Mouse (Mus musculus): ENCODE measurements around the gene Pcbd2. TPM values are rescaled to one million over a fixed set of nuclear protein-coding genes. Genes with fewer than 3 reads are reported as not detected.

Gene Pcbd2
- polyA plus RNA-seq, 1 experiment, result 40.0 TPM

- DNase-seq, result no peak
- TF ChIP-seq POLR2A (IDR thresholded peaks at IDR 0.05; ENCODE audit: borderline replicate concordance, insufficient read depth, low read length), result no peak
- TF ChIP-seq CTCF (IDR thresholded peaks at IDR 0.05; ENCODE audit: borderline replicate concordance, insufficient read depth, low read depth, low read length), result no peak
- H3K4me1 ChIP-seq (ENCODE audit: control insufficient read depth, insufficient read depth, low read length), result no peaks in the 10 kb centered on the region
- H3K4me3 ChIP-seq (replicated peaks; ENCODE audit: insufficient read depth, low read depth, low read length), result no peak overlapping the region
- H3K27me3 ChIP-seq (ENCODE audit: control insufficient read depth, insufficient read depth, low read length), result no peaks in the 10 kb centered on the region
- H3K27ac ChIP-seq (ENCODE audit: insufficient read depth, low read length), result no peak overlapping the region
- WGBS, result 75% methylated on average over 13 of the region's 13 CpGs
These were observed 27.2 kb downstream of the Pcbd2 start for GRCm38 (mm10) chr13:55754380-55754779.

GRCm38 (mm10) chr13:55756789-55757188, 29.6 kb downstream of the Pcbd2 start:
- 53% methylated on average over 8 of the region's 8 CpGs for WGBS
- TF ChIP-seq CTCF (IDR thresholded peaks at IDR 0.05; ENCODE audit: borderline replicate concordance, insufficient read depth, low read depth, low read length) (no peak), POLR2A (IDR thresholded peaks at IDR 0.05; ENCODE audit: borderline replicate concordance, insufficient read depth, low read length) (no peak)
- no peak for DNase-seq
- Histone ChIP-seq H3K27me3 (ENCODE audit: control insufficient read depth, insufficient read depth, low read length) (no peaks in the 10 kb centered on the region), H3K4me1 (ENCODE audit: control insufficient read depth, insufficient read depth, low read length) (no peaks in the 10 kb centered on the region), H3K4me3 (replicated peaks; ENCODE audit: insufficient read depth, low read depth, low read length) (no peak overlapping the region), H3K27ac (ENCODE audit: insufficient read depth, low read length) (no peak overlapping the region)

GRCm38 (mm10) chr13:55757645-55758044, 30.5 kb downstream of the Pcbd2 start:
- no peaks in the 10 kb centered on the region for H3K27me3 ChIP-seq (ENCODE audit: control insufficient read depth, insufficient read depth, low read length)
- no peak overlapping the region for H3K27ac ChIP-seq (ENCODE audit: insufficient read depth, low read length)
- no peaks in the 10 kb centered on the region for H3K4me1 ChIP-seq (ENCODE audit: control insufficient read depth, insufficient read depth, low read length)
- H3K4me3 ChIP-seq (replicated peaks; ENCODE audit: insufficient read depth, low read depth, low read length), result no peak overlapping the region
- WGBS, result 90% methylated on average over 6 of the region's 6 CpGs
- TF ChIP-seq POLR2A (IDR thresholded peaks at IDR 0.05; ENCODE audit: borderline replicate concordance, insufficient read depth, low read length), result no peak
- no peak for TF ChIP-seq CTCF (IDR thresholded peaks at IDR 0.05; ENCODE audit: borderline replicate concordance, insufficient read depth, low read depth, low read length)
- no peak for DNase-seq

- Histone ChIP-seq H3K27me3 (ENCODE audit: control insufficient read depth, insufficient read depth, low read length) (no peaks in the 10 kb centered on the region), H3K4me1 (ENCODE audit: control insufficient read depth, insufficient read depth, low read length) (no peaks in the 10 kb centered on the region), H3K4me3 (replicated peaks; ENCODE audit: insufficient read depth, low read depth, low read length) (no peak overlapping the region), H3K27ac (ENCODE audit: insufficient read depth, low read length) (no peak overlapping the region)
- DNase-seq, result no peak
- TF ChIP-seq CTCF (IDR thresholded peaks at IDR 0.05; ENCODE audit: borderline replicate concordance, insufficient read depth, low read depth, low read length) (no peak), POLR2A (IDR thresholded peaks at IDR 0.05; ENCODE audit: borderline replicate concordance, insufficient read depth, low read length) (no peak)
- WGBS, result 19% methylated on average over 10 of the region's 10 CpGs
These were observed 33.4 kb downstream of the Pcbd2 start for GRCm38 (mm10) chr13:55760576-55760975.

- no peak overlapping the region for H3K4me3 ChIP-seq (replicated peaks; ENCODE audit: insufficient read depth, low read depth, low read length)
- H3K4me1 ChIP-seq (ENCODE audit: control insufficient read depth, insufficient read depth, low read length), result no peaks in the 10 kb centered on the region
- H3K27ac ChIP-seq (ENCODE audit: insufficient read depth, low read length), result no peak overlapping the region
- TF ChIP-seq CTCF (IDR thresholded peaks at IDR 0.05; ENCODE audit: borderline replicate concordance, insufficient read depth, low read depth, low read length) (no peak), POLR2A (IDR thresholded peaks at IDR 0.05; ENCODE audit: borderline replicate concordance, insufficient read depth, low read length) (no peak)
- 83% methylated on average over 10 of the region's 10 CpGs for WGBS
- no peak for DNase-seq
- no peaks in the 10 kb centered on the region for H3K27me3 ChIP-seq (ENCODE audit: control insufficient read depth, insufficient read depth, low read length)
These were observed 34.3 kb downstream of the Pcbd2 start for GRCm38 (mm10) chr13:55761486-55761885.

GRCm38 (mm10) chr13:55774352-55774751, 47.2 kb downstream of the Pcbd2 start:
- DNase-seq, result no peak
- H3K4me3 ChIP-seq (replicated peaks; ENCODE audit: insufficient read depth, low read depth, low read length), result no peak overlapping the region
- H3K27ac ChIP-seq (ENCODE audit: insufficient read depth, low read length), result no peak overlapping the region
- 85% methylated on average over 7 of the region's 7 CpGs for WGBS
- TF ChIP-seq POLR2A (IDR thresholded peaks at IDR 0.05; ENCODE audit: borderline replicate concordance, insufficient read depth, low read length) (no peak), CTCF (IDR thresholded peaks at IDR 0.05; ENCODE audit: borderline replicate concordance, insufficient read depth, low read depth, low read length) (no peak)
- no peaks in the 10 kb centered on the region for H3K27me3 ChIP-seq (ENCODE audit: control insufficient read depth, insufficient read depth, low read length)
- no peaks in the 10 kb centered on the region for H3K4me1 ChIP-seq (ENCODE audit: control insufficient read depth, insufficient read depth, low read length)

GRCm38 (mm10) chr13:55775056-55775455, 47.9 kb downstream of the Pcbd2 start:
- H3K27me3 ChIP-seq (ENCODE audit: control insufficient read depth, insufficient read depth, low read length), result no peaks in the 10 kb centered on the region
- 75% methylated on average over 11 of the region's 11 CpGs for WGBS
- no peak for DNase-seq
- no peak for TF ChIP-seq CTCF (IDR thresholded peaks at IDR 0.05; ENCODE audit: borderline replicate concordance, insufficient read depth, low read depth, low read length)
- no peak for TF ChIP-seq POLR2A (IDR thresholded peaks at IDR 0.05; ENCODE audit: borderline replicate concordance, insufficient read depth, low read length)
- no peak overlapping the region for H3K4me3 ChIP-seq (replicated peaks; ENCODE audit: insufficient read depth, low read depth, low read length)
- no peaks in the 10 kb centered on the region for H3K4me1 ChIP-seq (ENCODE audit: control insufficient read depth, insufficient read depth, low read length)
- no peak overlapping the region for H3K27ac ChIP-seq (ENCODE audit: insufficient read depth, low read length)

GRCm38 (mm10) chr13:55784268-55784667, 57.1 kb downstream of the Pcbd2 start, which contains the start of gene Catsper3:
TSS of gene Catsper3 (plus strand) at chr13:55784568.
- Histone ChIP-seq H3K4me3 (replicated peaks; ENCODE audit: insufficient read depth, low read depth, low read length) (no peak within 1 kb of the TSS), H3K4me1 (ENCODE audit: control insufficient read depth, insufficient read depth, low read length) (no peaks in the 10 kb centered on the region; the same call in 1 of the 2 replicates), H3K27ac (ENCODE audit: insufficient read depth, low read length) (no peak within 1 kb of the TSS), H3K27me3 (ENCODE audit: control insufficient read depth, insufficient read depth, low read length) (no peaks in the 10 kb centered on the region; the same call in 1 of the 2 replicates)
- 89% methylated on average over 3 of the region's 3 CpGs for WGBS
- DNase-seq, result no peak
- TF ChIP-seq POLR2A (IDR thresholded peaks at IDR 0.05; ENCODE audit: borderline replicate concordance, insufficient read depth, low read length) (no peak), CTCF (IDR thresholded peaks at IDR 0.05; ENCODE audit: borderline replicate concordance, insufficient read depth, low read depth, low read length) (no peak)
